Mouse (Mus musculus) small intestine, adult 2 months (tissue): Measurements from ENCODE around the gene Mecp2.

Source experiments
- CTCF ChIP-seq: fragments of 200-500 bp; IDR thresholded peaks from 2 replicates; pipeline ENCODE4 v1.5.1; 2012; ENCODE audit warnings: low read depth, mild to moderate bottlenecking, control low read depth, inconsistent platforms, low read length, moderate library complexity, mixed read lengths; ENCODE audit not compliant: insufficient replicate concordance, insufficient read length; ENCODE audit errors: extremely low read depth
- POLR2A ChIP-seq: fragments of 200-500 bp; IDR thresholded peaks from 2 replicates; pipeline ENCODE4 v1.6.1; 2012; ENCODE audit warnings: low read depth, mild to moderate bottlenecking, control low read depth, inconsistent platforms, low read length, moderate library complexity

DNA sequence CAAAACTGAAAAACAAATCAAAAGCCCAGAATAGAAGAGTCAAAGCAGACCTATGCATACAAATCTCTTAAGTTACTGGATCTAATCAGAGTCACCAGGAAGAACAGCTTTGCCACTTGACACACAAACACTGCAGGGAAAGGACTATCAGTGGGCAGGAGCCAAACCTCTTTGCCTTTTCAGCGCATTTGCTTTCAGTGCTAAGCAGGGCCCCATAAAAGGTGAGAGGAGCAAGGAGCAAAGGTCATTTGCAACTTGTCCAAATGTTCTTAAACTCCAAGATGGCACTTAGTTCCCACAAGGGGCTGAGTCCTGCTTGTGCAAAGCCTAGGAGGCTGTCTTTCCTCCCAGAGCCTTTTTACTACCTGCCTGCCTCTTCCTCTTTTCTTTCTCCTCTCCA is 105.2 kb downstream of the Mecp2 start:
- TF ChIP-seq CTCF: no peak
- no peak for TF ChIP-seq POLR2A
